Mouse (Mus musculus): ENCODE measurements around the gene Trim63.

GRCm38 (mm10) chr4:134287575-134288025 is 27.3 kb upstream of the Trim63 start, which contains the start of gene Pdik1l:
- no peak for TF ChIP-seq CTCF (IDR thresholded peaks at IDR 0.05; ENCODE audit: insufficient read depth, low read depth, low read length)
- no peak for TF ChIP-seq POLR2A (IDR thresholded peaks at IDR 0.05; ENCODE audit: insufficient read depth, low read depth, low read length)

All from olfactory bulb, adult 2 months (tissue).